Mouse (Mus musculus) kidney, postnatal 0 days (tissue): ENCODE data around the gene Kif13a. TPM values are rescaled to one million over a fixed set of nuclear protein-coding genes. Genes with fewer than 3 reads are reported as not detected.

Source experiments
- ATAC-seq: fragments of 200-750 bp; cut with Nextera tagmentation; replicated peaks from 2 replicates; pipeline ENCODE4 v1.8.0; 2017; ENCODE audit warnings: low read depth, moderate number of reproducible peaks, moderate TSS enrichment, moderate library complexity; ENCODE audit not compliant: low FRiP score
- DNase-seq: peaks from one replicate; pipeline ENCODE4 v3.0.0-alpha.2; 2016; ENCODE audit warnings: low spot score
- H3K27ac ChIP-seq: fragments of 300-500 bp; sonication (generic); 2 replicates; pipeline ENCODE4 v1.5.1; 2014; ENCODE audit warnings: mild to moderate bottlenecking
- H3K27me3 ChIP-seq: fragments of 300-500 bp; sonication (generic); 2 replicates; pipeline ENCODE4 v1.6.1; 2014; ENCODE audit warnings: low read length, mixed read lengths; ENCODE audit not compliant: insufficient read depth
- H3K36me3 ChIP-seq: fragments of 300-500 bp; sonication (generic); 2 replicates; pipeline ENCODE4 v1.6.1; 2014; ENCODE audit warnings: low read length, mixed read lengths; ENCODE audit not compliant: insufficient read depth
- H3K4me1 ChIP-seq: fragments of 300-500 bp; sonication (generic); replicated peaks from 2 replicates; pipeline ENCODE4 v1.6.1; 2014; ENCODE audit warnings: antibody characterized with exemption, low read length, mixed read lengths; ENCODE audit not compliant: insufficient read depth
- H3K4me2 ChIP-seq: fragments of 300-500 bp; sonication (generic); 2 replicates; pipeline ENCODE4 v1.6.1; 2014; ENCODE audit warnings: mild to moderate bottlenecking, low read length, moderate library complexity, mixed read lengths
- H3K4me3 ChIP-seq: fragments of 300-500 bp; sonication (generic); replicated peaks from 2 replicates; pipeline ENCODE4 v1.5.1; 2014; ENCODE audit warnings: low read depth, low read length
- H3K9ac ChIP-seq: fragments of 300-500 bp; sonication (generic); 2 replicates; pipeline ENCODE4 v1.6.1; 2014; ENCODE audit warnings: low read depth, low read length
- H3K9me3 ChIP-seq: fragments of 300-500 bp; sonication (generic); replicated peaks from 2 replicates; pipeline ENCODE4 v1.6.1; 2016; ENCODE audit warnings: low read length, inconsistent platforms, mixed read lengths
- CTCF ChIP-seq: IDR thresholded peaks from 2 replicates; pipeline ENCODE4 v1.5.1; 2016; ENCODE audit warnings: antibody characterized with exemption, low read depth, mild to moderate bottlenecking, moderate library complexity
- WGBS: fragments of 180-500 bp; shearing (Covaris S2); extraction: QIAGEN DNeasy Blood & Tissue Kit; methylation state at CpG from one replicate; pipeline ENCODE4 v1.1.7; 2014; 5-methylcytosine and 5-hydroxymethylcytosine counted together
- polyA plus RNA-seq: library from polyadenylated mRNA; unstranded; fragments of >200 nt; fragmentation: Nextera tagmentation; extraction: Ambion mirVana; gene quantifications from 2 replicates; pipeline ENCODE4 v1.2.1, GENCODE M21; 2015

Kif13a gene
- polyA plus RNA-seq, 1 experiment from 2014 or later, result 13.1 TPM

GRCm38 (mm10) chr13:46909946-46910345 is 19.7 kb downstream of the Kif13a start:
- Histone ChIP-seq H3K27me3 (no peaks in the 10 kb centered on the region), H3K4me1 (0 out of 2 replicates have a peak, but pooled peaks cover 9% of the 10 kb centered on the region), H3K36me3 (no peaks in the 10 kb centered on the region), H3K4me2 (no peak overlapping the region), H3K9me3 (no peaks in the 10 kb centered on the region), H3K9ac (no peak overlapping the region), H3K4me3 (no peak overlapping the region), H3K27ac (no peak overlapping the region)
- no peak for ATAC-seq
- TF ChIP-seq CTCF, result no peak
- DNase-seq, result no peak
- 73% methylated on average over 3 of the region's 3 CpGs for WGBS

- Histone ChIP-seq H3K27me3 (no peaks in the 10 kb centered on the region), H3K4me3 (no peak overlapping the region), H3K27ac (no peak overlapping the region), H3K36me3 (no peaks in the 10 kb centered on the region), H3K4me2 (no peak overlapping the region), H3K4me1 (0 out of 2 replicates have a peak, but pooled peaks cover 9% of the 10 kb centered on the region), H3K9ac (no peak overlapping the region), H3K9me3 (no peaks in the 10 kb centered on the region)
- no peak for DNase-seq
- no peak for TF ChIP-seq CTCF
- 55% methylated on average over 12 of the region's 12 CpGs for WGBS
- no peak for ATAC-seq
Observed at GRCm38 (mm10) chr13:46909005-46909565, 20.6 kb downstream of the Kif13a start.

- TF ChIP-seq CTCF, result no peak
- 83% methylated on average over 2 of the region's 2 CpGs for WGBS
Observed at GRCm38 (mm10) chr13:46908387-46908786, 21.3 kb downstream of the Kif13a start.

GRCm38 (mm10) chr13:46907861-46908260 is 21.8 kb downstream of the Kif13a start:
- 0 out of 2 replicates have a peak, but pooled peaks cover 9% of the 10 kb centered on the region for H3K4me1 ChIP-seq
- no peak overlapping the region for H3K4me2 ChIP-seq
- H3K4me3 ChIP-seq, result no peak overlapping the region
- 68% methylated on average over 10 of the region's 10 CpGs for WGBS
- no peaks in the 10 kb centered on the region for H3K36me3 ChIP-seq
- DNase-seq (no peak), ATAC-seq (no peak)
- no peak for TF ChIP-seq CTCF
- no peaks in the 10 kb centered on the region for H3K9me3 ChIP-seq
- no peak overlapping the region for H3K9ac ChIP-seq
- no peak overlapping the region for H3K27ac ChIP-seq
- H3K27me3 ChIP-seq, result no peaks in the 10 kb centered on the region

More at GRCm38 (mm10) chr13:46908387-46908786, 21.3 kb downstream of the Kif13a start:
- Histone ChIP-seq H3K36me3 (no peaks in the 10 kb centered on the region), H3K4me3 (no peak overlapping the region), H3K4me2 (no peak overlapping the region), H3K9me3 (no peaks in the 10 kb centered on the region), H3K27ac (no peak overlapping the region), H3K9ac (no peak overlapping the region), H3K27me3 (no peaks in the 10 kb centered on the region), H3K4me1 (0 out of 2 replicates have a peak, but pooled peaks cover 9% of the 10 kb centered on the region)
- DNase-seq, result no peak
- no peak for ATAC-seq

GRCm38 (mm10) chr13:46907115-46907514 is 22.6 kb downstream of the Kif13a start:
- Histone ChIP-seq H3K36me3 (no peaks in the 10 kb centered on the region), H3K27ac (no peak overlapping the region), H3K9me3 (no peaks in the 10 kb centered on the region), H3K27me3 (no peaks in the 10 kb centered on the region), H3K9ac (no peak overlapping the region), H3K4me1 (0 out of 2 replicates have a peak, but pooled peaks cover 9% of the 10 kb centered on the region), H3K4me2 (no peak overlapping the region), H3K4me3 (no peak overlapping the region)
- 92% methylated on average over 4 of the region's 4 CpGs for WGBS
- TF ChIP-seq CTCF, result no peak
- no peak for DNase-seq
- no peak for ATAC-seq

- Histone ChIP-seq H3K4me1 (0 out of 2 replicates have a peak, but pooled peaks cover 5% of the 10 kb centered on the region), H3K27ac (no peak overlapping the region), H3K4me3 (no peak overlapping the region), H3K36me3 (no peaks in the 10 kb centered on the region), H3K27me3 (no peaks in the 10 kb centered on the region), H3K9me3 (no peaks in the 10 kb centered on the region), H3K4me2 (no peak overlapping the region), H3K9ac (no peak overlapping the region)
- 68% methylated on average over 5 of the region's 5 CpGs for WGBS
- ATAC-seq, result no peak
- no peak for TF ChIP-seq CTCF
- DNase-seq, result no peak
Observed at GRCm38 (mm10) chr13:46905971-46906370, 23.7 kb downstream of the Kif13a start.
